Mouse (Mus musculus) lung, adult 2 months (tissue): Measurements from ENCODE around the gene Sost. TPM values are rescaled to one million over a fixed set of nuclear protein-coding genes. Genes with fewer than 3 reads are reported as not detected.
"Not testable (repeated sequence)": the region's sequence is repeated elsewhere in the genome, so short reads cannot be mapped to it uniquely, and the experiment has no call there.

Experiments
- DNase-seq: peaks from one replicate; pipeline ENCODE4 v3.0.0; 2022
- H3K4me1 ChIP-seq: fragments of 200-500 bp; 2 replicates; pipeline ENCODE4 v1.6.1; 2011; ENCODE audit warnings: low read length; ENCODE audit not compliant: control insufficient read depth, insufficient read depth
- H3K4me3 ChIP-seq: fragments of 200-500 bp; replicated peaks from 2 replicates; pipeline ENCODE3; 2011; ENCODE audit warnings: low read depth, mild to moderate bottlenecking, control low read depth, low read length; ENCODE audit errors: extremely low read depth
- CTCF ChIP-seq: fragments of 200-500 bp; IDR thresholded peaks from 2 replicates; pipeline ENCODE4 v1.5.1; 2011; ENCODE audit warnings: mild to moderate bottlenecking, low read length, control low read depth; ENCODE audit not compliant: insufficient read depth
- POLR2A ChIP-seq: fragments of 200-500 bp; IDR thresholded peaks from 2 replicates; pipeline ENCODE4 v1.6.1; 2011; ENCODE audit warnings: low read depth, mild to moderate bottlenecking, control low read depth, low read length, borderline replicate concordance; ENCODE audit errors: extremely low read depth
- WGBS: fragments of 180-500 bp; shearing (Covaris S2); methylation state at CpG from one replicate; pipeline ENCODE4 v1.1.7; 2018; 5-methylcytosine and 5-hydroxymethylcytosine counted together
- polyA plus RNA-seq: library from polyadenylated mRNA; depleted of rRNA; stranded (reverse); fragments of >200 nt; gene quantifications from 2 replicates; pipeline ENCODE4 v1.2.3, GENCODE M21; 2012

The Sost gene
- polyA plus RNA-seq, 1 experiment: 2.2 TPM

GRCm38 (mm10) chr11:102006271-102006670 lies 39.5 kb upstream of the Sost start:
- 81% methylated on average over 9 of the region's 9 CpGs for WGBS
- Histone ChIP-seq H3K4me1 (peaks cover 3% of the 10 kb centered on the region; the same call in 1 of the 2 replicates), H3K4me3 (no peak overlapping the region)
- TF ChIP-seq CTCF (no peak), POLR2A (no peak)
- DNase-seq: no peak

- WGBS: 91% methylated on average over 8 of the region's 8 CpGs
- H3K4me1 ChIP-seq: peaks cover under 1% of the 10 kb centered on the region; the same call in 1 of the 2 replicates
- TF ChIP-seq CTCF: peak; percentile 20; the same call in 1 of the 2 replicates
- no peak for TF ChIP-seq POLR2A
- no peak overlapping the region for H3K4me3 ChIP-seq
- DNase-seq: no peak
Observed at GRCm38 (mm10) chr11:102004251-102004650, 37.4 kb upstream of the Sost start.

GRCm38 (mm10) chr11:101999466-101999865 lies 32.7 kb upstream of the Sost start:
- TF ChIP-seq CTCF: no peak
- no peak for TF ChIP-seq POLR2A
- DNase-seq: no peak
- Histone ChIP-seq H3K4me1 (no peaks in the 10 kb centered on the region), H3K4me3 (no peak overlapping the region)
- 73% methylated on average over 4 of the region's 4 CpGs for WGBS

DNA sequence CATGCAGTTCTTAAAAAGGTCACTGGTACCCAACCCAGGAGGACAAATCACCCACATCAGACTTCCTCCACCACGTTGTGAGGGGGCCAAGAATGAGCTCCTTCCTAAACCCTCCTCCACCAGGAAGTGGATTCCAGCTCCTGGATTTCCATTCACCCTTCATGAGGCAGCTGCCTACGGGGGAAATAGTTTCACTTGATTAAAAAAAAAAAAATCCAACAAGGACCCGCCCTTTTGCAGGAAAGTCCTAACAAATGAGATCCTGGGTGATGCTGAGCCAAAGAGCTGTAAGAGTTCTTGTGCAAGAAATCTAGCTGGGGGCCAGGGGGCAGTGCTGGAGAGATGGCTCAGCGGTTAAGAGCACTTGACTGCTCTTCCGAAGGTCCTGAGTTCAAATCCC lies 31.4 kb upstream of the Sost start:
- DNase-seq: no peak
- TF ChIP-seq POLR2A (no peak), CTCF (no peak)
- 23% methylated on average over 5 of the region's 5 CpGs for WGBS
- Histone ChIP-seq H3K4me1 (no peaks in the 10 kb centered on the region), H3K4me3 (no peak overlapping the region)

- 84% methylated on average over 7 of the region's 7 CpGs for WGBS
- DNase-seq: no peak
- no peak overlapping the region for H3K4me3 ChIP-seq
- no peaks in the 10 kb centered on the region for H3K4me1 ChIP-seq
- TF ChIP-seq POLR2A: no peak
- no peak for TF ChIP-seq CTCF
Observed at GRCm38 (mm10) chr11:101995938-101996337, 29.1 kb upstream of the Sost start.

GRCm38 (mm10) chr11:101994100-101994499 lies 27.3 kb upstream of the Sost start:
- Histone ChIP-seq H3K4me1 (no peaks in the 10 kb centered on the region), H3K4me3 (no peak overlapping the region)
- WGBS: 39% methylated on average over 8 of the region's 8 CpGs
- DNase-seq: no peak
- TF ChIP-seq CTCF (no peak), POLR2A (no peak)

- 92% methylated on average over 7 of the region's 7 CpGs for WGBS
- TF ChIP-seq CTCF: no peak
- no peak for TF ChIP-seq POLR2A
- no peak for DNase-seq
- Histone ChIP-seq H3K4me1 (no peaks in the 10 kb centered on the region), H3K4me3 (no peak overlapping the region)
Observed at GRCm38 (mm10) chr11:101992411-101992810, 25.6 kb upstream of the Sost start.

- Histone ChIP-seq H3K4me1 (no peaks in the 10 kb centered on the region), H3K4me3 (no peak overlapping the region)
- whole genome bisulfite sequencing: 54% methylated on average over 3 of the region's 3 CpGs
- TF ChIP-seq CTCF: no peak
- TF ChIP-seq POLR2A: no peak
- DNase-seq: no peak
Observed at GRCm38 (mm10) chr11:101991813-101992212, 25.0 kb upstream of the Sost start.

DNA sequence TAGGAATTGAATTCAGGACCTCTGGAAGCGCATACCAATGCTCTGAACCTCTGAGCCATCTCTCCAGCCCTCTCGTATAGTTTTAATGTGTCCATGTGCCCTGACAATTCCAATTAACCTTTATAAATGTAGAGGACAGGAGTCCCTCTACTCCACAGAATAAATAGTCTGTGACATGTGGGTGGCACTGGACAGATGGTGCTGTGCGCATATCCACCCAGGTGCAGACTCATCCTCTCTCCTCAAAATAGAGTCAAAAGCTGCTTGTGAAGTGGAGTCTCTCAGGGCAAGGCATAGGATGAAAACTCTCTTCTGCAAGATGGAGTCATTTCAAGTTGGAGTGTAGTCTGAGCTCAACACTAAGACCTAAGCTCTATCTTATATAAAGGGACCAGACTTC lies 23.4 kb upstream of the Sost start:
- H3K4me1 ChIP-seq: no peaks in the 10 kb centered on the region
- no peak for DNase-seq
- H3K4me3 ChIP-seq: no peak overlapping the region
- no peak for TF ChIP-seq CTCF
- TF ChIP-seq POLR2A: no peak
- WGBS: 93% methylated on average over 3 of the region's 3 CpGs

DNA sequence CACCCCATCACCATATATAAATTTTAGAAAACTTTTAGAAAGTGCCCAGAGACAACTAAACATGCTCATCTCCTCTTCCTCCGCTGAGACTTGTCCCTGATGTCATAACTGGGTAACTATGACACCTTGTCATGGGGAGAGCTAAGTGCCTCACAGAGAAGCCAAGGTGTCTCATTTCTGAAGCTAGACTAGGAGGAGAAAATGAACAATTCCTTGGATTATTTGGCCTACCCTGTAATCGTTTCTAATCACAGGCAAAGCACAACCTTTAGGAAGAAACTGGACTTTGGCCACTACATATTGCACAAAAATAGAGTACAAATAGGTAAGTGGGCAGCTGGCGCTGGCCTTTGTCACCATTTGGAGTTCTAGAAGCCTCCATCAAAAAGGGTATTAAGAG lies 20.1 kb upstream of the Sost start, which contains the start of gene Dusp3:
Gene Dusp3 (minus strand): TSS at position 101 of the 400 bp plus-strand sequence.
- Histone ChIP-seq H3K4me1 (peaks cover 13% of the 10 kb centered on the region), H3K4me3 (no peak within 1 kb of the TSS)
- WGBS: 80% methylated on average over 3 of the region's 3 CpGs
- TF ChIP-seq CTCF (no peak), POLR2A (no peak)
- DNase-seq: no peak

GRCm38 (mm10) chr11:101985990-101986389 lies 19.2 kb upstream of the Sost start:
- TF ChIP-seq POLR2A (no peak), CTCF (peak; percentile 96)
- 2% methylated on average over 10 of the region's 10 CpGs for WGBS
- H3K4me3 ChIP-seq: no peak overlapping the region
- peaks cover 13% of the 10 kb centered on the region for H3K4me1 ChIP-seq
- DNase-seq: peak; percentile 87

DNA sequence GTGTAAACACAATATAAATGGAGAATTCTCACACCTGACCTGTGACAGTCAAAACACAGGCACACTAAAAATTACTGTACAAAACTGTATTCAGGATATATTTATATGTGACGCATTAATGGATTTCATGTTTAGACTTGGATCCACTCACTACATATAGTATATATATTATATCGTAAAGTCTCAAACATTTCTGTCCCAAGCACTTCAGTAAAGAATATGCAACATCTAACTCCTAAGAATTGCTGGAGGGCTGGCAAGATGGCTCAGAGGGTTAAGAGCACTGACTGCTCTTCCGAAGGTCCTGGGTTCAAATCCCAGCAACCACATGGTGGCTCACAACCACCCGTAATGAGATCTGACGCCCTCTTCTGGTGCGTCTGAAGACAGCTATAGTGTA lies 18.6 kb upstream of the Sost start:
- not testable (repeated sequence) for DNase-seq, H3K4me3 ChIP-seq
- H3K4me1 ChIP-seq: peaks cover 13% of the 10 kb centered on the region
- WGBS: 33% methylated on average over 6 of the region's 6 CpGs
